Mouse (Mus musculus): ENCODE data around the gene Hmgcl. TPM values are rescaled to one million over a fixed set of nuclear protein-coding genes. Genes with fewer than 3 reads are reported as not detected.

The Hmgcl gene
- polyA plus RNA-seq, 1 experiment = not detected

DNA sequence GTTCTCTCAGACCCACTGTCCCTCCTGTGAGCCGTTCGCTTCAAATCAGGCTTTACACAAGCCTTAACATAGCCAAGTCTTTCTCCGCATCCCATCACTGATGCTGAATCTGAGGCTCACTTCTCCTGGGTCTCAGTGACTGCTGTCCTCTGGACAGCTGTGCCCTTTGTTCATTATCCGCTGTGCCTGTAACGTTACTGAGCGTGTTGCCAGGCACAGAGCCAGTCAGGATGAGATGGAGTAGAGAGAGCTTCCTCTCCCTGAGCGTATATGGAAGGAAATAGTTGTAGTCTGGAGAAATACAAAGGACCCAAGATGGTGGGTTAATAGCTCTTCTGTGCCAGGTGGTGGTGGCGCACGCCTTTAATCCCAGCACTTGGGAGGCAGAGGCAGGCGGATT lies 3.2 kb downstream of the Hmgcl start:
- H3K4me3 ChIP-seq (ENCODE audit: insufficient read depth, low read depth, low read length) = no peak overlapping the region

DNA sequence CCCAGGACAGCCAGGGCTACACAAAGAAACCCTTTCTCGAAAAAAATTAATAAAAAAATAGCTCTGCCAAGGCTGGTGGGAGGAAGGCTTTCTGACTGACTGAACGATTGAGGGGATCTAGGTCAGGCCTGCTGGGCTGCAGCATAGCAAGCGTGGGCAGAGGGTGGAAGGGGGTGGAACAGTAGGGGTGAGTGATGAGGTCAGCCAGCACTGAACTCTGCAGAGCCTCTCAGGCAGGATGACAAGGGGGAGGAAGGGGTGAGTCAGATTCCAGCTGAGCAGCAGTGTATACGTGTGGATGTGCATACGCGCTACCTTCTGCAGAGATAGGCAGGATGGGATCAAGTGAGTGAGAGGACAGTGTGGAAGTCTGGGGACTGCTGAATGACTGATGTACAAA lies 3.7 kb downstream of the Hmgcl start:
- TF ChIP-seq POLR2A (IDR thresholded peaks at IDR 0.05; ENCODE audit: insufficient read depth, low read depth, low read length) (no peak), CTCF (IDR thresholded peaks at IDR 0.05; ENCODE audit: insufficient read depth, low read depth, low read length) (no peak)
- H3K27ac ChIP-seq (ENCODE audit: insufficient read depth, low read depth, low read length) = peak overlapping the region; percentile 66
- 9% methylated on average over 6 of the region's 6 CpGs for WGBS
- peaks cover 38% of the 10 kb centered on the region for H3K4me1 ChIP-seq (ENCODE audit: control insufficient read depth, insufficient read depth, low read length)
- no peak overlapping the region for H3K4me3 ChIP-seq (ENCODE audit: insufficient read depth, low read depth, low read length)

More for the DNA sequence above, 3.2 kb downstream of the Hmgcl start:
- TF ChIP-seq CTCF (IDR thresholded peaks at IDR 0.05; ENCODE audit: insufficient read depth, low read depth, low read length) (no peak), POLR2A (IDR thresholded peaks at IDR 0.05; ENCODE audit: insufficient read depth, low read depth, low read length) (no peak)
- Histone ChIP-seq H3K27ac (ENCODE audit: insufficient read depth, low read depth, low read length) (peak overlapping the region; percentile 66), H3K4me1 (ENCODE audit: control insufficient read depth, insufficient read depth, low read length) (peaks cover 38% of the 10 kb centered on the region)
- WGBS = 65% methylated on average over 10 of the region's 10 CpGs

DNA sequence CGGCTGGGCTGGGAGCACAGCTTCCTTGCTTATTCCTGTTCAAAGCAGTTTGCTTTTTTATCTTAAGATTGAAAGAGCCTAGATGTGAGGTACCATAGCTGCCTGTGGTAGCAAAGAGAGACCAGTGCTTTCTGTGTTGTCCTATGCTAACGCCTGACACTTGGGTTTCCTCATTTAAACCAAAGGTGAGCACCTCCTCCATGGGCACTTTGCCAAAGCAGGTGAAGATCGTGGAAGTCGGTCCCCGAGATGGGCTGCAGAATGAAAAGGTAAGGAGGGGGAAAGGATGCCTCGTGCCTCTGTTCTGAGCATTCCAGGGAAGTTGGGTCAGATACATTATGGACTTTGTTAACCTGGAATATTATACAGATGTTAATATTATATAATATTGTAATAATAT lies 4.1 kb downstream of the Hmgcl start:
- no peak overlapping the region for H3K4me3 ChIP-seq (ENCODE audit: insufficient read depth, low read depth, low read length)
- TF ChIP-seq POLR2A (IDR thresholded peaks at IDR 0.05; ENCODE audit: insufficient read depth, low read depth, low read length) = no peak
- TF ChIP-seq CTCF (IDR thresholded peaks at IDR 0.05; ENCODE audit: insufficient read depth, low read depth, low read length) = no peak

DNA sequence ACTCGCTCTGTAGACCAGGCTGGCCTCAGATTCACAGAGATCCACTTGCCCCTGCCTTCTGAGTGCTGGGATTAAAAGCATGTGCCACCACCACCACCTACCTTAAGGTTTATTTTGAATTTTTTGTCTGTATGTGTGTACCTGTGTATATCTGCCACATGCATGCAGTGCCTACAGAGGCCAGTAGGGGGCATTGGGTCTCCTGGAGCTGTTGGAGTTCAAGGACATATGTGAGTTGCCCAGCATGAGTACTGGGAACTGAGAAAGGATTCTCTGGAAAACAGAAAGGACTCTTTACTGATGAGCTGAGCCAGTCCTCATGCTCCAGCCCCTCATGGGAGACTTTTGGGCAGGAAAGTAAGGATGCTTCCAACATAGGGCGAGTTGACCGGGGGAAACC lies 5.3 kb downstream of the Hmgcl start:
- Histone ChIP-seq H3K4me3 (ENCODE audit: insufficient read depth, low read depth, low read length) (no peak overlapping the region), H3K27ac (ENCODE audit: insufficient read depth, low read depth, low read length) (no peak overlapping the region), H3K4me1 (ENCODE audit: control insufficient read depth, insufficient read depth, low read length) (peaks cover 35% of the 10 kb centered on the region)
- WGBS = 80% methylated on average over 3 of the region's 3 CpGs
- TF ChIP-seq POLR2A (IDR thresholded peaks at IDR 0.05; ENCODE audit: insufficient read depth, low read depth, low read length) = no peak
- no peak for TF ChIP-seq CTCF (IDR thresholded peaks at IDR 0.05; ENCODE audit: insufficient read depth, low read depth, low read length)

More for the DNA sequence above, 4.1 kb downstream of the Hmgcl start:
- Histone ChIP-seq H3K27ac (ENCODE audit: insufficient read depth, low read depth, low read length) (peak overlapping the region; percentile 43; the same call in 1 of the 2 replicates), H3K4me1 (ENCODE audit: control insufficient read depth, insufficient read depth, low read length) (peaks cover 38% of the 10 kb centered on the region)
- 70% methylated on average over 6 of the region's 6 CpGs for WGBS

DNA sequence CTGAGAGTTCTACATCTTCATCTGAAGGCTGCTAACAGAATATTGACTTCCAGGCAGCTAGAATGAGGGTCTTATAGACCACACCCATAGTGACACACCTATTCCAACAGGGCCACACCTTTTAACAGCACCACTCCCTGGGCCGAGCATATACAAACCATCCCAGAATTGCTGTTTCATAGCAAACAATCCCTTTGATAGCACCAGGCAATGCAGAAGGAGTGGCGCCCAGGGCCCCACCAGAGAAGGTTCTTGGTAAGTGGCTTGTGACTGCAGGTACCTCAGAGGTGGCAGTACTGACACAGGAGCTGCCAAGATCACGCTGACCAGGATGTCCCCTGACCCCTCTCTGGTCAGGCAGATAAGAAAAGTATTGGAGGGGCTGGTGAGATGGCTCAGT lies 6.9 kb downstream of the Hmgcl start:
- H3K4me1 ChIP-seq (ENCODE audit: control insufficient read depth, insufficient read depth, low read length) = peaks cover 29% of the 10 kb centered on the region
- TF ChIP-seq POLR2A (IDR thresholded peaks at IDR 0.05; ENCODE audit: insufficient read depth, low read depth, low read length) (no peak), CTCF (IDR thresholded peaks at IDR 0.05; ENCODE audit: insufficient read depth, low read depth, low read length) (no peak)
- H3K27ac ChIP-seq (ENCODE audit: insufficient read depth, low read depth, low read length) = no peak overlapping the region
- WGBS = over 99% methylated on average over 3 of the region's 3 CpGs
- no peak overlapping the region for H3K4me3 ChIP-seq (ENCODE audit: insufficient read depth, low read depth, low read length)

DNA sequence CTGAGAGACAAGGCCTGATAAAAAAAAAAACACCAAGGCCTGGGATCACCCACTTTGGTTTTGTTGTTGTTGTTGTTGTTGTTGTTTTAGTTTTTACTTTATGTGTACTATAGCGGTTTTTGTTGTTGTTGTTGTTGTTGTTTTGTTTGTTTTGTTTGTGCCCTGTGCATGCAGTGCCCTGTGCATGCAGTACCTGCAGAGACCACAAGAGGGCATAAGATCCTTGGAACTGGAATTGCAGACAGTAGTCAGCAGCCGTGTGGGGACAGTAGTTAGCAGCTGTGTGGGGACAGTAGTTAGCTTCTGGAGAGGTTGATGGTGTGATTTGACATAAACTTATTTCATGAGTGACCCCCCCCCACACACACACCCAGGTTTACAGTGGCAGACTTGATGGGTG lies 8.0 kb downstream of the Hmgcl start:
- Histone ChIP-seq H3K4me3 (ENCODE audit: insufficient read depth, low read depth, low read length) (no peak overlapping the region), H3K27ac (ENCODE audit: insufficient read depth, low read depth, low read length) (no peak overlapping the region), H3K4me1 (ENCODE audit: control insufficient read depth, insufficient read depth, low read length) (peaks cover 20% of the 10 kb centered on the region)
- TF ChIP-seq CTCF (IDR thresholded peaks at IDR 0.05; ENCODE audit: insufficient read depth, low read depth, low read length) (0 out of 2 replicates have a peak, but pooled peaks have one; percentile 21), POLR2A (IDR thresholded peaks at IDR 0.05; ENCODE audit: insufficient read depth, low read depth, low read length) (no peak)
- WGBS = 2% methylated on average over 2 of the region's 2 CpGs

DNA sequence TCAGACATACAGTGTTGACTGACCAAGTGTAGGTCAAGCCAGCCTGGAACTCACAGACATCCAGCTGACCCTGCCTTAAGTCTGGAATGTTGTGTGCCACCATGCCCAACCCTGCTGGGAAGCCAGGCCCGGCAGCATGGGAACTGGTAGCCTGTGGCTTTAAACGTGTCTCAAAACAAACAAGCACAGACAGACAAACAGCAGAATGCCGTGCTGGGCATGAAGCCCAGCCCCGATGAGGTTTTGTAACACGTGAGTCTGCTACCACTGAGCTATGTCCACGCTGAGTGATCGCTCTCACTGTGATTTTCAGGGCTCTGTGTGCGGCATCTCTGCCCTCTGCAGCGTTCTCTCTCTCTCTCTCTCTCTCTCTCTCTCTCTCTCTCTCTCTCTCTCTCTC lies 9.6 kb downstream of the Hmgcl start:
- no peak overlapping the region for H3K27ac ChIP-seq (ENCODE audit: insufficient read depth, low read depth, low read length)
- no peak overlapping the region for H3K4me3 ChIP-seq (ENCODE audit: insufficient read depth, low read depth, low read length)
- no peak for TF ChIP-seq CTCF (IDR thresholded peaks at IDR 0.05; ENCODE audit: insufficient read depth, low read depth, low read length)
- TF ChIP-seq POLR2A (IDR thresholded peaks at IDR 0.05; ENCODE audit: insufficient read depth, low read depth, low read length) = no peak
- WGBS = 78% methylated on average over 9 of the region's 9 CpGs
- peaks cover 8% of the 10 kb centered on the region; the same call in 1 of the 2 replicates for H3K4me1 ChIP-seq (ENCODE audit: control insufficient read depth, insufficient read depth, low read length)

DNA sequence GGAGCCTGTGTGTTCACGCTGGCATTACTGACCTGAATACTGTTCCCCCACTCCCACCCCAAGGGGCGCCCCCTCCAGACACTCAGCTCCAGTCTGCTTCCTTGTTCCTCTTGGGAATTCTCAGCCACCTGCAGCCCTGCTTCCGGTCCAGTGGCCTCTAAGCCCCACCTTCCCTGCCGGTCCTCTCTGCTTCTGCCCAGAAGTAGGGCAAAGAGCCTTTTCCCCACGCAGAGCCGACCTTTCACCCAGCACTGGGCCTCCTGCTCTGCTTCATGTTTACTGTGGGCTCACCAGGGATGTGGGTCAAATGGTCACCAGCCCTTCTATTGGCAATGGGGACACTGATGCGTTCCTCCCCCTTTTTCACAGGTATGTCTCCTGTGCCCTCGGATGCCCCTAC lies 12.1 kb downstream of the Hmgcl start:
- no peak for TF ChIP-seq POLR2A (IDR thresholded peaks at IDR 0.05; ENCODE audit: insufficient read depth, low read depth, low read length)
- no peak for TF ChIP-seq CTCF (IDR thresholded peaks at IDR 0.05; ENCODE audit: insufficient read depth, low read depth, low read length)
- H3K4me3 ChIP-seq (ENCODE audit: insufficient read depth, low read depth, low read length) = no peak overlapping the region
- H3K27ac ChIP-seq (ENCODE audit: insufficient read depth, low read depth, low read length) = no peak overlapping the region
- no peaks in the 10 kb centered on the region for H3K4me1 ChIP-seq (ENCODE audit: control insufficient read depth, insufficient read depth, low read length)
- WGBS = 63% methylated on average over 8 of the region's 8 CpGs

DNA sequence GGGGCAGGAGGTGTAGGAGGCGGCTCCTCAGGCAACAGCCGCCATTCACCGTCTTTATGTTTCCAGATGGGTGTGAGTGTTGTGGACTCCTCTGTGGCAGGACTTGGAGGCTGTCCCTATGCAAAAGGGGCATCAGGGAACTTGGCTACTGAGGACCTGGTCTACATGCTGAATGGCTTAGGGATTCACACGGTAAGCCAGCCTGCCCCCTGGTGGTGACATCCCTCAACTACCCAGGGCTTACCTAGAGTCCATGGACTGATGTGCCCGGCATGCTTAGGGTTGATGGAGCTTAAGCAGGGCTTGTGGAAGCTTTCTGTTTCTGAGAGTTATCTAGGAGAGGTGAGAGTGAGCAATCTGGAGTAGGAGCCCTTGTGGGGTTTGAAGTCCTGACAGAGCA lies 14.5 kb downstream of the Hmgcl start:
- Histone ChIP-seq H3K4me3 (ENCODE audit: insufficient read depth, low read depth, low read length) (no peak overlapping the region), H3K4me1 (ENCODE audit: control insufficient read depth, insufficient read depth, low read length) (peaks cover 14% of the 10 kb centered on the region), H3K27ac (ENCODE audit: insufficient read depth, low read depth, low read length) (no peak overlapping the region)
- no peak; the same call in 1 of the 2 replicates for TF ChIP-seq CTCF (IDR thresholded peaks at IDR 0.05; ENCODE audit: insufficient read depth, low read depth, low read length)
- TF ChIP-seq POLR2A (IDR thresholded peaks at IDR 0.05; ENCODE audit: insufficient read depth, low read depth, low read length) = no peak
- WGBS = 24% methylated on average over 5 of the region's 5 CpGs

DNA sequence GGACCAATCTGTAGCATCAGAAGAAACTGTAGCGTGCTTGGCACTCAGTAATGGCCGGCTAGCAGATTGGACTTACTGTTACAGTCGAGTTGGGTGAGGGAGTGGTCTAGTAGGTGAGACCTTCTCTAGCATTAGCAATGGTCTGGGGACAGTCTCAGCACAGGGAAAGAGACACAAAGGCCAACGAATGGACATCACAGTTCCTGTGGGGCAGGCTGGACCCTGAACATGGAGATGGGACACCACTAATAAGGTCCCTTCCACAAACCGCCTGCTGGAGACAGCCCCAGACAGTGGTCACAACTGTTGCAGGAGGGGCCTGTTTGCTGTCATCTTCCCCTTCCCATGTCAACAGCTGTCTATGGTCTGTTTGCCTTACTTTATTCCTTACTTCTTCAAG lies 15.5 kb downstream of the Hmgcl start:
- 94% methylated on average over 5 of the region's 5 CpGs for WGBS
- Histone ChIP-seq H3K27ac (ENCODE audit: insufficient read depth, low read depth, low read length) (no peak overlapping the region), H3K4me1 (ENCODE audit: control insufficient read depth, insufficient read depth, low read length) (peaks cover 14% of the 10 kb centered on the region), H3K4me3 (ENCODE audit: insufficient read depth, low read depth, low read length) (no peak overlapping the region)
- TF ChIP-seq CTCF (IDR thresholded peaks at IDR 0.05; ENCODE audit: insufficient read depth, low read depth, low read length) = no peak
- no peak for TF ChIP-seq POLR2A (IDR thresholded peaks at IDR 0.05; ENCODE audit: insufficient read depth, low read depth, low read length)

All from olfactory bulb, adult 2 months (tissue).